Mouse (Mus musculus): ENCODE data around the gene AI464131. TPM values are rescaled to one million over a fixed set of nuclear protein-coding genes. Genes with fewer than 3 reads are reported as not detected.

The AI464131 gene
- polyA plus RNA-seq, 1 experiment from 2014 or later, result 19.5 TPM

Other genes with a start within 250 kb of the AI464131 start
- 50.1 and 60.2 TPM in 2 replicates for gene Ubap2, start 227.9 kb downstream of the AI464131 start, polyA plus RNA-seq (2015; fragmentation: Nextera tagmentation; extraction: Ambion mirVana)
- gene Dcaf12, start 188.2 kb downstream of the AI464131 start, polyA plus RNA-seq (2015; fragmentation: Nextera tagmentation; extraction: Ambion mirVana), result 75.5 and 81.4 TPM in 2 replicates
- gene Ubap1, start 154.1 kb downstream of the AI464131 start, polyA plus RNA-seq (2015; fragmentation: Nextera tagmentation; extraction: Ambion mirVana), result 64.3 and 69.4 TPM in 2 replicates
- 2.4 and 2.8 TPM in 2 replicates for gene Kif24, start 38.2 kb downstream of the AI464131 start, polyA plus RNA-seq (2015; fragmentation: Nextera tagmentation; extraction: Ambion mirVana)
- 74.1 and 76.8 TPM in 2 replicates for gene Nudt2, start 37.9 kb downstream of the AI464131 start, polyA plus RNA-seq (2015; fragmentation: Nextera tagmentation; extraction: Ambion mirVana)
- 17.9 and 21.7 TPM in 2 replicates for gene 1110017D15Rik, start 14.3 kb upstream of the AI464131 start, polyA plus RNA-seq (2015; fragmentation: Nextera tagmentation; extraction: Ambion mirVana)
- 14.2 and 14.8 TPM in 2 replicates for gene Fam219a, start 66.5 kb upstream of the AI464131 start, polyA plus RNA-seq (2015; fragmentation: Nextera tagmentation; extraction: Ambion mirVana)
- 2.4 and 3.3 TPM in 2 replicates for gene Dnaic1, start 66.7 kb upstream of the AI464131 start, polyA plus RNA-seq (2015; fragmentation: Nextera tagmentation; extraction: Ambion mirVana)
- 115 and 117 TPM in 2 replicates for gene Enho, start 137.2 kb upstream of the AI464131 start, polyA plus RNA-seq (2015; fragmentation: Nextera tagmentation; extraction: Ambion mirVana)
- 22.5 and 29.5 TPM in 2 replicates for gene Cntfr, start 194.0 kb upstream of the AI464131 start, polyA plus RNA-seq (2015; fragmentation: Nextera tagmentation; extraction: Ambion mirVana)
- 46.4 and 46.6 TPM in 2 replicates for gene Il11ra1, start 196.9 kb upstream of the AI464131 start, polyA plus RNA-seq (2015; fragmentation: Nextera tagmentation; extraction: Ambion mirVana)
- 63.6 and 65.2 TPM in 2 replicates for gene Rpp25l, start 210.5 kb upstream of the AI464131 start, polyA plus RNA-seq (2015; fragmentation: Nextera tagmentation; extraction: Ambion mirVana)
- gene Dctn3, start 220.1 kb upstream of the AI464131 start, polyA plus RNA-seq (2015; fragmentation: Nextera tagmentation; extraction: Ambion mirVana), result 309 and 323 TPM in 2 replicates
- 0.76 and 0.84 TPM in 2 replicates for gene Arid3c, start 228.1 kb upstream of the AI464131 start, polyA plus RNA-seq (2015; fragmentation: Nextera tagmentation; extraction: Ambion mirVana)